Mouse (Mus musculus): Measurements from ENCODE around the gene 4930432K21Rik. TPM values are rescaled to one million over a fixed set of nuclear protein-coding genes. Genes with fewer than 3 reads are reported as not detected.

Gene 4930432K21Rik
- total RNA-seq, 2 experiments from 2014 or later, result 0.10 to 0.28 TPM

DNA sequence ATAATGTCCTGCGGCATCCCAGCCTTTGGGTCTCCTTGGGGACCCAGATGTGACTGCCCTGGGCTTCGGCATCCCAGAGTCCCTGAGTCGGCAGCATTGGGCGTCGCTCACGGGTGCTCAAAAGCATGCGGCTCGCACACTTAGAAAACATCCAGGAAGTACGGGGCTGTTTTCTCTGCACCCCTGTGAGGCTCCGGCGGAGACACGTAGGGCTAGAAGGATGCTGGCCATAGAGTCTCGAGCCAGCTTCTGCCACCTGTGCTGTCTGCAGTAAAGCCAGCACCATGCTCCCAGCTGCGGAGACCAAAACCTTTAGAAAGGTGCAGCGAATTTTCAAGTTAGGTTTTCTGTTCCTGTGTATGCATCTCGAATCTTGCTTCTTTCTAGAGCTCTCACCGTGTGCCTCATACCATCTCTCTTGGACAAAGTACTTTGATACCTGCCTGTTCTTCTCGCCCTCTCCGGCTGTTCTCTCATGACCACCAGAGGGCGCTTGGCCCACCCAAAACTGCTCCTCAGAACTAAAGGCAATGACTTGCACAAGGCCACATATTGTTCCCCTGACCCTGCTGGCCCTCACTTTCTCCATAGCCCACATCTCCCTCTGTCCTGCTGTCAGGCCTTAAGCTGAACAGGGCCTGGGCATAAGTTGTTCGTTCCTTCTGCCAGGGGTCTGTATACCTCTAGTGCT lies 39.4 kb downstream of the 4930432K21Rik start:
- no peak for DNase-seq (ENCODE audit: low spot score)
- intact Hi-C loops (cut with DNase I), result loop anchor here (1.0 to 10.0 kb wide), 5 partner anchors 22 to 170 kb away; partner anchors contain the start of genes Mri1 and Zswim4

DNA sequence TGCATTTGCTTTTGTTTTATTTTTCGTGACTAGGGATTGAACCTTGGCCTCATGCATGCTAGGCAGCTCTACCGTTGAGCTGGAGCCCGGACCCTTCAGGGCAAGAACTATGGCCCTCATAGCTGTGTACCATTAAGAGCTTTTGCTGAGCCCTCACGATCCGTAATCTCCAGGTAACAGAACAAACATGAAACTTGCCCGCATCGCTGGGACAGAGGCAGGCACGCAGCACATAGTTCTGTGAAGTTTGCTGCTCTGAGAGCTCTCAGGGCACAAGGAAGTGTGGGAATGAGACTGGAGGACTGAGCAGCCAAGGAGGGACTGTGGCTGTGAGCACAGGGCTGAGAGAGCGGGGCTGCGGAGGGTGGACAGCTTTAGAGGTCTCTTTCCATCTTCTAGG lies 40.8 kb downstream of the 4930432K21Rik start:
- intact Hi-C loops (cut with DNase I), result loop anchor here (5.0 to 10.0 kb wide), 2 partner anchors 46 to 169 kb away; partner anchors contain the start of gene Zswim4
- DNase-seq (ENCODE audit: low spot score), result no peak

GRCm38 (mm10) chr8:84189603-84190002 lies 41.8 kb downstream of the 4930432K21Rik start:
- intact Hi-C loops (cut with DNase I), result loop anchor here (5.0 to 10.0 kb wide), 2 partner anchors 45 to 168 kb away; partner anchors contain the start of gene Zswim4
- peak; percentile 78 for DNase-seq (ENCODE audit: low spot score)

- intact Hi-C loops (cut with DNase I), result no loop called here
- DNase-seq (ENCODE audit: low spot score), result no peak
Observed at GRCm38 (mm10) chr8:84190191-84190867, 42.5 kb downstream of the 4930432K21Rik start.

- intact Hi-C loops (cut with DNase I), result no loop called here
- peak; percentile 85 for DNase-seq (ENCODE audit: low spot score)
Observed at GRCm38 (mm10) chr8:84192023-84192422, 44.2 kb downstream of the 4930432K21Rik start.

- DNase-seq (ENCODE audit: low spot score), result peak; percentile 74
- intact Hi-C loops (cut with DNase I), result no loop called here
Observed at GRCm38 (mm10) chr8:84192555-84192954, 44.7 kb downstream of the 4930432K21Rik start.

DNA sequence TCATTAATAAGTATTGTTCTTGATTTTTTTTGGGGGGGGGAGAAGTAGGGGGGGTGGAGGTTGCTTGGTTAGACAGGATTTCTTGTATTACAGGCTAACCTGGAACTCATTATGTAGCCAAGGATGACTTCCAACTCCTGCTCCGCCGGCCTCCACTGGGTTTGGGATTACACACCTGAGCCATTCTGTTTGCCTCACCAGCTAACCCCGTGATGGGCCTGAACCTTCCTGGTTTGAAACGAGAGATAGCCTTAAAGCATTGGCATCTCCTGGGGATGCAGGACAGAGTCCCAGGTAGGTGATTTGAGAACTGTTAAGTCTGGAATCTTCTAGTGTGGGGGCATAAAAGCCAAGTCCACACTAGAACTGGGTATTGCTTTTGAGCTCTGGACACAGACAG lies 45.3 kb downstream of the 4930432K21Rik start:
- intact Hi-C loops (cut with DNase I), result no loop called here
- no peak for DNase-seq (ENCODE audit: low spot score)

- DNase-seq (ENCODE audit: low spot score), result no peak
- intact Hi-C loops (cut with DNase I), result no loop called here
Observed at GRCm38 (mm10) chr8:84193566-84193965, 45.7 kb downstream of the 4930432K21Rik start.

DNA sequence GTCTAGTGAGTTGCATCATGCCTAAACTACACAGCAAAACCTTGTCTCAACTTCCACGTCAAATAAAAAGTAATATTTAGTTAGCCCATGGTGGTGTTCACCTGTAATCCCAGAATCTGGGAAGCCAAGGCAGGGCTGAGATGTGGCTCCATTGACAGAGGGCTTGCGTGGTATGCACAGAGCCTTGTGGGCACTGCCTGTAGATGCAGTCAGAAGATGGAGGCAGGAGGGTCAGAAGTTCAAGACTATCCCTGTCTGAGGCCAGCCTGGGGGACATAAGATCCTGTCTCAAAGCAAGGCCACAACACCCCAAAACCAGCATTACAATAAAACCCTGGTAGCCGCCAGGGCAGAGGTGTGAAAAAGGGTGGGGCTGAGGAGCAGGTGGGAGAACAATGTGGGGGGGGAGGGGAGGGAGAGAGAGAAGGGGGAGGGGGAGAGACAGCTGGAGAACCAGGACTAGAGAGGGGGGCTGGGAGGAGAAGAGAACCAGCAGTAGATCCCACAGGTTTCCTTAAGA lies 46.5 kb downstream of the 4930432K21Rik start:
- no peak for DNase-seq (ENCODE audit: low spot score)
- intact Hi-C loops (cut with DNase I), result no loop called here

GRCm38 (mm10) chr8:84197141-84197921 lies 49.5 kb downstream of the 4930432K21Rik start:
- peak; percentile 95 for DNase-seq (ENCODE audit: low spot score)
- intact Hi-C loops (cut with DNase I), result no loop called here

DNA sequence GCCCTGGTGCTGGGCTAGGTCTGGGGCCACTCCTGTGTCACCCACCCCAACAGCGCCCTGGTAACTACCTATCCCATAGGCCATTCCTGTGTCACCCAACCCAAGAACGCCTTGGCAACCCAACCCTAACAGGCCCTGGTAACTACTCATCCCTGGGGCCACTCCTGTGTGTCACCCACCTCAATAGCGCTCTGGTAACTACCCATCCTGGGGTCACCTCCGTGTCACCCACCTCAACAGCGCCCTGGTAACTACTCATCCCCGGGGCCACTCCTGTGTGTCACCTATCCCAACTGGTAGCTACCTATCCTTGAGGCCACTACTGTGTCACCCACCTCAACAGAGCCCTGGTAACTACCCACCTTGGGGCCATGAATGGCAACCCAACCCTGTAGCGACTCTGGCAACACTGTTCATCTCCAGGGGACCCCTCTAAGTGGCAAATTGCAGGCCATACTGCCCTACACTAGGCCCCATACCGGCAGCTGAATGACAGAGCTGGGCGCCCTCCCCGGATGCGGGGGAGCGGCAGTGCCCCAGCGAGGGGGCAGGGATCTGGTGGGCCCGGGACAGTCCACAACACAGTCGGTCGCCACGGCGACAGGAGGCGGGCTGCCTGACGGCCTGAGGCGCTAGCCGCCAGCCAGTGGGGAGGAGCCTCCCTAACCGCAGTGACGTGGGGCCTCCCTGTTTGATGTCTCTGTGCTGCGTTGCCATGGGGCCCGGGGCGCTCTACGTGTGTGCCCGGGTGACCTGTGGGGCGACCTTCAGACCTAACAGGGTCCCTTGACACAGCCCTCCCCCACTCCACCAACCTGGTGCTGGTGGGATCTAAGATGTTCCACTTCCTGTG lies 50.3 kb downstream of the 4930432K21Rik start:
- DNase-seq (ENCODE audit: low spot score), result peak; percentile 96
- intact Hi-C loops (cut with DNase I), result no loop called here

- intact Hi-C loops (cut with DNase I), result no loop called here
- DNase-seq (ENCODE audit: low spot score), result no peak
Observed at GRCm38 (mm10) chr8:84198871-84199270, 51.0 kb downstream of the 4930432K21Rik start.

GRCm38 (mm10) chr8:84199348-84200125 lies 51.7 kb downstream of the 4930432K21Rik start:
- intact Hi-C loops (cut with DNase I), result loop anchor here (5.0 kb wide), 1 partner anchor 508 kb away; no protein-coding TSS in a partner anchor
- DNase-seq (ENCODE audit: low spot score), result no peak

DNA sequence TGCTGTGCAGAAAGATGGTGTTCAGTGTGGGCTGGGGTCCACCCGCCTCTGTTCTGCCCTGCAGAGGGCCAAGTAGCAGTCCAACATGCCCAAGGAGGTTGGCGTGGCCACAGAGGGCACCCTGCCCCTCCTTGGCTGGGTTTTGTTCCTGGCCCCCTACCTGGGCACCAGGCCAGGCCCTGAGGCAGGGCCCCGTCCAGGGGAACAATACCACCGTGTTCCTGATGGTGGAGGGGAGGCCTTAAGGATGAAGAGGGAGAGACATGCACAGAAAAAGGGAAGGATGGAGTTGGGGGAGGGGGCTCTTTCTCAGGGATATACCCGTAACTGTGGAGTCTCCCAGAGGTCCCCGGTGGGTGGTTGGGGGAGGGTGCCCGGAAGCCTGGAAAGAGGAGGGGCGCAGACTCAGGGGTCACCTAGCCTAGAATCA lies 52.3 kb downstream of the 4930432K21Rik start:
- no peak for DNase-seq (ENCODE audit: low spot score)
- intact Hi-C loops (cut with DNase I), result loop anchor here (5.0 kb wide), 1 partner anchor 507 kb away; no protein-coding TSS in a partner anchor

GRCm38 (mm10) chr8:84200652-84201544 lies 53.1 kb downstream of the 4930432K21Rik start:
- peak; percentile 89 for DNase-seq (ENCODE audit: low spot score)
- intact Hi-C loops (cut with DNase I), result loop anchor here (5.0 kb wide), 1 partner anchor 506 kb away; no protein-coding TSS in a partner anchor

DNA sequence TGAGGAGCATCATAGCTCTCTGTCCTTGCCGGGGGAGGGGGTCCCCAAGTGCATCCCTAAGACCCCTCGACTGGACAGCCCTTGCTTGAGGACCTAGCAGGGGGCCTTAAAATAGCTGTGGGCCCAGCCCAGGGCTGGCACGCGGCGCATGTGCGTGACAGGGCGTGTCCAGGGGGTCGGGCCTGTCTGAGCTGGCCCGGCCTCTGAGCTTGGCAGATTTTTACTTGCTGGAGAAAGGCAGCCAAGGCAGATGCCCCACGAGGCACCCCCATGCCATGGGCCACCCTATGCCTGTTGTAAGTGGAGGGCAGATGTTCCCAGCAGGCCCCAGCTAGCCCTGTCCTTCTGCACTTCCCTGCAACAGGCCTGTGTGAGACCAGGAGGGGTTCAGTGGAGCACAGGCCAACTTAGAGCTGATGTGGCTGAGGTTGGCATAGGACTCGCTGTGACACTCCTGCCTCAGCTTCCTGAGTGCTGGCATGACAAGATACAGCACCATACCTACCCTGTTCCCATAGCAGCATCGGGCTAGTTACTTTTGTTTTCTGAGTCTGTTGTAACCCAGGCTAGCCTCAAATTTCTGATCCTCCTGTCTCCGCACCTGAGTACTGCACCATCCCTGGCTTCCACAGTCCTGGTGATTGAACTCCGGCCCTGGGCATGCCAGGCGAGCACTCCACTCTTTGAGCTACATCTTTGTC lies 53.9 kb downstream of the 4930432K21Rik start:
- intact Hi-C loops (cut with DNase I), result loop anchor here (5.0 kb wide), 1 partner anchor 506 kb away; no protein-coding TSS in a partner anchor
- DNase-seq (ENCODE audit: low spot score), result peak; percentile 86

DNA sequence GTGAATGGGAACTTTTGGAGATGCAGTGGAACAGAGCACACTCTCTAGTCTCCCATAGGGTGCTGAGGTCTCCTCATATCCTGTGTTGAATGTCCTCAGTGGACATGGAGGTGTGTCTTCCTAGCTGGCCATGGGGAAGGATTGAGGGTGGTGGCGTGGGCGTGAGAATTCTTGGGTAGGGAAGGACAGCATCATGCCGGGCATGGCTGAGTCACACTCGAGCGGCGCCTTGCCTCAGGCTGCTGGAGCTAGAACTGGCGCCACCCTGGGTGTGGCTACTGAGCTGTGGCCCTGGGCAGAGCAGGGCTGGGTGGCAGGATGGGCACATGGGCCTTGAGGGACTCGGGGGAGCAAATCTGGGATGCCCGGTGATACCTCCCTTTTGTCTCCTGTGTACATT lies 54.6 kb downstream of the 4930432K21Rik start:
- peak; percentile 66 for DNase-seq (ENCODE audit: low spot score)
- intact Hi-C loops (cut with DNase I), result loop anchor here (5.0 kb wide), 1 partner anchor 505 kb away; no protein-coding TSS in a partner anchor
